Mouse (Mus musculus) forebrain, postnatal 0 days (tissue): ENCODE data around the gene Eif4g3. TPM values are rescaled to one million over a fixed set of nuclear protein-coding genes. Genes with fewer than 3 reads are reported as not detected.
A peak's percentile ranks its signal among the peaks of the same experiment; 100 is the strongest.
"Not testable (repeated sequence)": the region's sequence is repeated elsewhere in the genome, so short reads cannot be mapped to it uniquely, and the experiment has no call there.

Experiments
- ATAC-seq: fragments of 200-750 bp; cut with Nextera tagmentation; 2 replicates; pipeline ENCODE4 v1.8.0; 2017; ENCODE audit warnings: mild to moderate bottlenecking, moderate library complexity
- DNase-seq: peaks from one replicate; pipeline ENCODE4 v3.0.0-alpha.2; 2015
- H3K27ac ChIP-seq: fragments of 300-500 bp; sonication (generic); 2 replicates; pipeline ENCODE4 v1.5.1; 2014; ENCODE audit warnings: low read depth, mild to moderate bottlenecking, antibody characterized with exemption, low read length, moderate library complexity, mixed read lengths
- H3K27me3 ChIP-seq: fragments of 300-500 bp; sonication (generic); 2 replicates; pipeline ENCODE4 v1.6.1; 2014; ENCODE audit warnings: mild to moderate bottlenecking, low read length, mixed read lengths; ENCODE audit not compliant: insufficient read depth
- H3K36me3 ChIP-seq: fragments of 300-500 bp; sonication (generic); 2 replicates; pipeline ENCODE4 v1.6.1; 2014; ENCODE audit warnings: mild to moderate bottlenecking, moderate library complexity; ENCODE audit not compliant: insufficient read depth
- H3K4me1 ChIP-seq: fragments of 300-500 bp; sonication (generic); 2 replicates; pipeline ENCODE4 v1.6.1; 2014; ENCODE audit warnings: antibody characterized with exemption; ENCODE audit not compliant: insufficient read depth
- H3K4me2 ChIP-seq: fragments of 300-500 bp; sonication (generic); 2 replicates; pipeline ENCODE4 v1.6.1; 2014; ENCODE audit warnings: low read depth, mild to moderate bottlenecking, moderate library complexity
- H3K4me3 ChIP-seq: fragments of 300-500 bp; sonication (generic); 2 replicates; pipeline ENCODE4 v1.5.1; 2014; ENCODE audit warnings: low read depth, low read length, mixed read lengths
- H3K9ac ChIP-seq: fragments of 300-500 bp; sonication (generic); 2 replicates; pipeline ENCODE4 v1.6.1; 2014; ENCODE audit warnings: mild to moderate bottlenecking
- H3K9me3 ChIP-seq: fragments of 300-500 bp; sonication (generic); 2 replicates; pipeline ENCODE4 v1.6.1; 2016; ENCODE audit warnings: low read length
- CTCF ChIP-seq: sonication (generic); IDR thresholded peaks from 2 replicates; pipeline ENCODE4 v1.5.1; 2016; ENCODE audit warnings: antibody characterized with exemption, control low read depth, low read depth
- WGBS: fragments of 180-500 bp; shearing (Covaris S2); extraction: QIAGEN DNeasy Blood & Tissue Kit; methylation state at CpG from one replicate; pipeline ENCODE4 v1.1.7; 2014; 5-methylcytosine and 5-hydroxymethylcytosine counted together
- polyA plus RNA-seq: library from polyadenylated mRNA; unstranded; fragments of >200 nt; fragmentation: Nextera tagmentation; extraction: Ambion mirVana; gene quantifications from 2 replicates; pipeline ENCODE4 v1.2.1, GENCODE M21; 2015
- total RNA-seq: library from RNA; depleted of rRNA; stranded (reverse); fragments of >200 nt; gene quantifications from 2 replicates; pipeline ENCODE4 v1.2.3, GENCODE M21; 2014

Eif4g3 gene
- total and polyA plus RNA-seq, 2 experiments from 2014 or later: 38.4 to 67.0 TPM

DNA sequence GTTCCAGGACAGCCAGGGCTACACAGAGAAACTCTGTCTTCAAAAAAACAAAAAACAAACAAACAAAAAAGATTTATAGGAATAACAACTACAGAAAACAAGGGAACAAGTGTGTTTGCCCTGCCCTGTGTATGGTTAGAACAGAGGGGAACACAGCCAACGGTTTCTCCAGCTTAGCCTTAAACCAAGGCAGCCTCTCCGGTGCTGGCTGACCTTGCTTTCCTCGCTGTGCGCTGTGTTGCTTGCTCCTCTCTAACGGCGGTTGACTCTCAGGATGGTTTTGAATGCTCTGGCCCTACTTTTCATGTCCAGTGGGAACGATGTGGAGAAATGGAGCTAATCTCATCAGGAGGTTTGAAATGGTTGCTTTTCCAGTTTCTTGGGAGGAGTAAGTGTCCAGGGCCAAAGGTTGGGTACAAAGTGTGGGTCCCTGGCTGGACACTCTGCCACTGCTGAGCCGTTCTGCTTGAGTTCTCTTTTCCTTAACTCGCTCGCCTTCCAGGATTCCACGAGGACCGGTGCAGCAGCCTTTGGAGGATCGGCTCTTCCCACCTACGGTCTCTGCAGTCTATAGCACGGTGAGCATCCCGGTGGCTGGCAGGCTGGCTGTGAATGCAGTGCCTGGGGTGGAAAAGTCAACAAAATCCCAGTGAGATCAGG is 52.1 kb downstream of the Eif4g3 start:
- peaks cover 11% of the 10 kb centered on the region; the same call in 1 of the 2 replicates for H3K36me3 ChIP-seq
- TF ChIP-seq CTCF: no peak
- no peak overlapping the region for H3K27ac ChIP-seq
- no peaks in the 10 kb centered on the region for H3K4me1 ChIP-seq
- H3K4me3 ChIP-seq: no peak overlapping the region
- H3K27me3 ChIP-seq: no peaks in the 10 kb centered on the region
- H3K9me3 ChIP-seq: no peaks in the 10 kb centered on the region
- no peak overlapping the region for H3K9ac ChIP-seq
- no peak overlapping the region for H3K4me2 ChIP-seq
- no peak for DNase-seq
- ATAC-seq: no peak
- WGBS: 98% methylated on average over 16 of the region's 16 CpGs

DNA sequence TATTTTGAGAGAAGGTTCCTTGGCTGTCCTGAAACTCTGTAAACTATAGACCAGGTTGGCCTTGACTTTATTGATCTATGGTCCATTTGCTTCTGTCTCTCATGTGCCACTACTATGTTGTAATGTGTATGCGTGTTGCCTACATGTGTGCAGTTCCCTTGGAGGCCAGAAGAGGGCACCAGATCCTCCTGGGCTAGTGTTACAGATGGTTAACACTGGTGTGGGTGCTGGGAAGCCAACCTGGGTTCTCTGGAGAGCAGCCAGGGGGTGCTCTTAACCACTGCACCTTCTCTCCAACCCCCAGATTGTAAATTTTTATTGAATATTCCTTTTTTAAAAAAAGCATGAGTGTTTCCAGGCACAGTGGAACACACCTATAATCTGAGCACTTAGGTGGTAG is 53.0 kb downstream of the Eif4g3 start:
- WGBS: 100% methylated on average over 1 of the region's 1 CpGs
- H3K36me3 ChIP-seq: peaks cover 11% of the 10 kb centered on the region; the same call in 1 of the 2 replicates
- TF ChIP-seq CTCF: peak; percentile 50
- H3K4me2 ChIP-seq: no peak overlapping the region
- DNase-seq (no peak), ATAC-seq (no peak)
- no peaks in the 10 kb centered on the region for H3K9me3 ChIP-seq
- no peak overlapping the region for H3K9ac ChIP-seq
- no peaks in the 10 kb centered on the region for H3K27me3 ChIP-seq
- no peak overlapping the region for H3K4me3 ChIP-seq
- H3K4me1 ChIP-seq: no peaks in the 10 kb centered on the region
- H3K27ac ChIP-seq: no peak overlapping the region

DNA sequence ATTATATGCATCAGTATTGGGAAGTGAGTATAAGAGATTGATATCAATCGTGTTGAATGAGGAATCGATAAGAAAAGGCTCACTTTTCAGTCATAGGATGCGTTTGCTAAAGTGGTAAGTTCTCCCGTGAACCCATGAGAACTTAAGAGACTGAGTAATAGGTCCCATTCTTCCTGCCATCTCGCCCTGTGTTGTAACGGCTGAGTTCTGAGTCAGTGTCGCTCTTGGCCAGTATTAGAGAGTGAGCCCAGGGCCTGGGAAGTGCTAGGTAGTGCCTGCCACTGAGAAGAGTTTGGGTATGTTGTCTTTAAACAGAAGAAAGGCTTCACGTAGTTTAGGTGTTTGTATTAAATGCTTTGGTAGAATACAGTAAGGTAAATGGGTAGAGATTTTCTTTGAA is 53.5 kb downstream of the Eif4g3 start:
- ATAC-seq: no peak
- WGBS: 97% methylated on average over 8 of the region's 8 CpGs
- no peak for TF ChIP-seq CTCF

DNA sequence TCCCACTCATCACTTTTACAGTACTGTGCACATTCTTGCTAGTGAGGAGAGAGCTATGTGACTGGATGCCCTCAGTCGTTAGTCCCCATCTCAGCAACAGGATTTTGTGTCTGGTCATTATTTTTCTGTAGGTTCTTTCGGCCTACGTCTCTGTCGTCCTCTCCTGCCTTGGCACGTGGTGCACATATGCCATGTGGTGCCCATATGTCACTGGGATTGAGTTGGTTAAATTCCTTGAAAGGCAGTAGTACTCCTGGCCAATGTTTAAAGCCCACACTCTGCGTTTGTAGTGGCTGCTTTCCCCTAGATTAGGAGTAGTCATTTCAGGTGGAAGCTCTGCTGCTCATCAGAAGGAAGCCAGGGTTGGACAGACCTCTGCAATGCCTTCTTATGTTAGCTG is 56.7 kb downstream of the Eif4g3 start:
- Histone ChIP-seq H3K27me3 (no peaks in the 10 kb centered on the region), H3K27ac (no peak overlapping the region), H3K9me3 (no peaks in the 10 kb centered on the region), H3K4me1 (no peaks in the 10 kb centered on the region), H3K36me3 (peaks cover 11% of the 10 kb centered on the region; the same call in 1 of the 2 replicates), H3K9ac (no peak overlapping the region), H3K4me3 (no peak overlapping the region), H3K4me2 (no peak overlapping the region)
- DNase-seq (no peak), ATAC-seq (no peak)
- 39% methylated on average over 6 of the region's 6 CpGs for WGBS
- TF ChIP-seq CTCF: no peak

More for the DNA sequence above, 53.5 kb downstream of the Eif4g3 start:
- Histone ChIP-seq H3K27me3 (no peaks in the 10 kb centered on the region), H3K4me3 (no peak overlapping the region), H3K9me3 (no peaks in the 10 kb centered on the region), H3K4me2 (no peak overlapping the region), H3K9ac (no peak overlapping the region), H3K36me3 (peaks cover 11% of the 10 kb centered on the region; the same call in 1 of the 2 replicates), H3K4me1 (no peaks in the 10 kb centered on the region), H3K27ac (no peak overlapping the region)
- no peak for DNase-seq

DNA sequence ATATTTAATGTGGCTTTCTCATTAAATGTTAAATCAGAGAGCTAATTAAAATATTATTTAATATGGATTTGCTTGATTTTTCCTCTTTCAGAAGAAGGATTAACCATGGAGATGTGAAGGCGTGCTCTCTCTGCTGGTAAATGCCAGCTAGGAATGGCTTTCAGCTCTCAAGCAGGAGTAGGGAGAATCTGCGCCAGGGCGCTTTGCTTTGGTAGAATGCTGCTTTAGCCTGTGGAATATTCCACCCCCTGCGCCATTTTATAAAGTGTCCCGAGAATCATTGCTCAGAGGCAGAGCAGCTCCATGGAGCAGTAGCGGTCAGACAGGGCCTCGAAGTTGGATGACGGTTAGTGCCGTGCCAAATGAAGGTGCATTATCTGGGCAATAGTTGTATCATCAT is 58.7 kb downstream of the Eif4g3 start:
- Histone ChIP-seq H3K4me1 (no peaks in the 10 kb centered on the region), H3K9me3 (no peaks in the 10 kb centered on the region), H3K9ac (no peak overlapping the region), H3K27me3 (no peaks in the 10 kb centered on the region), H3K27ac (no peak overlapping the region), H3K36me3 (0 out of 2 replicates have a peak, but pooled peaks cover 3% of the 10 kb centered on the region), H3K4me3 (no peak overlapping the region), H3K4me2 (no peak overlapping the region)
- ATAC-seq (no peak), DNase-seq (no peak)
- no peak for TF ChIP-seq CTCF
- 89% methylated on average over 9 of the region's 9 CpGs for WGBS

DNA sequence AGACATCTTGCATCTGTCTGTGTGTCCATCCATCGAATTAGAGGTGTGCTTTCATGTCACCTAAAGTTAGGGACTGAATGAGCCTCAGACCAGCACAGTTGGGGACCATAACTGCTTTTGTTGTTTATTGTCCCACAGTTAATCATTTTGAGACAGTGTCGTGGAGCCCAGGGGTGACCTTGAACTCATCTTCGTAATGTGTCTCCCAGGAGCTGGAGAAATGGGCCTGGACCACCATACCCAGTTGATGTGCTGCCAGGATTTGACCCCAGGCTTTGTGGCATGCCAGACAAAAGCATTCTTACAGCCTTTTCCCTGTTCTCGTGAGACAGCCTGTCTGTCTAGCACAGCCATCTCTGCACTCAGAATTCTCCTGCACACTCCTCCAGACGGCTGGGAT is 63.8 kb downstream of the Eif4g3 start:
- H3K27ac ChIP-seq: no peak overlapping the region
- no peaks in the 10 kb centered on the region for H3K4me1 ChIP-seq
- no peaks in the 10 kb centered on the region for H3K27me3 ChIP-seq
- no peak for TF ChIP-seq CTCF
- H3K9ac ChIP-seq: no peak overlapping the region
- 62% methylated on average over 5 of the region's 5 CpGs for WGBS
- no peak overlapping the region for H3K4me2 ChIP-seq
- no peak overlapping the region for H3K4me3 ChIP-seq
- ATAC-seq (no peak), DNase-seq (no peak)
- no peaks in the 10 kb centered on the region for H3K9me3 ChIP-seq
- peaks cover 10% of the 10 kb centered on the region for H3K36me3 ChIP-seq

DNA sequence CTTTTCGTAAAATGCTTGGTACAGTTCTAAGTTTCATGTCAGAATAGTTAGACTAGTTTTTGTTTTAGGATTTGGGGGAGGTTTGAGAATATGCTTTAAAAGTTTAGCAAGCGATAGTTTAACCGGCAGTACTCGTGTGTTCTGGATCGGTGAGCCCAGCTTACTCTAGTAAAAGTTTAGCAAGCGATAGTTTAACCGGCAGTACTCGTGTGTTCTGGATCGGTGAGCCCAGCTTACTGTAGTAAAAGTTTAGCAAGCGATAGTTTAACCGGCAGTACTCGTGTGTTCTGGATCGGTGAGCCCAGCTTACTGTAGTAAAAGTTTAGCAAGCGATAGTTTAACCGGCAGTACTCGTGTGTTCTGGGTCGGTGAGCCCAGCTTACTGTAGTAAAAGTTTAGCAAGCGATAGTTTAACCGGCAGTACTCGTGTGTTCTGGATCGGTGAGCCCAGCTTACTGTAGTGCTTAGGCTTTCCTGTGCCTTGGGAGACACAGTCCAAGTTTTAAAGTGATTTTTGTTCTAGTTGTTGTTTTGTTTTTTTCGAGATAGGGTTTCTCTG is 64.5 kb downstream of the Eif4g3 start:
- H3K27me3 ChIP-seq, DNase-seq, H3K9ac ChIP-seq, H3K27ac ChIP-seq, H3K4me2 ChIP-seq, H3K9me3 ChIP-seq, H3K4me1 ChIP-seq, H3K4me3 ChIP-seq, ATAC-seq: not testable (repeated sequence)
- WGBS: 98% methylated on average over 22 of the region's 22 CpGs
- peaks cover 10% of the 10 kb centered on the region for H3K36me3 ChIP-seq
